Mouse (Mus musculus): Measurements from ENCODE around the gene Ppp1cc. TPM values are rescaled to one million over a fixed set of nuclear protein-coding genes. Genes with fewer than 3 reads are reported as not detected.
"Not testable (repeated sequence)": the region's sequence is repeated elsewhere in the genome, so short reads cannot be mapped to it uniquely, and the experiment has no call there.

The Ppp1cc gene
- polyA plus RNA-seq, 1 experiment from 2014 or later: 240 TPM

DNA sequence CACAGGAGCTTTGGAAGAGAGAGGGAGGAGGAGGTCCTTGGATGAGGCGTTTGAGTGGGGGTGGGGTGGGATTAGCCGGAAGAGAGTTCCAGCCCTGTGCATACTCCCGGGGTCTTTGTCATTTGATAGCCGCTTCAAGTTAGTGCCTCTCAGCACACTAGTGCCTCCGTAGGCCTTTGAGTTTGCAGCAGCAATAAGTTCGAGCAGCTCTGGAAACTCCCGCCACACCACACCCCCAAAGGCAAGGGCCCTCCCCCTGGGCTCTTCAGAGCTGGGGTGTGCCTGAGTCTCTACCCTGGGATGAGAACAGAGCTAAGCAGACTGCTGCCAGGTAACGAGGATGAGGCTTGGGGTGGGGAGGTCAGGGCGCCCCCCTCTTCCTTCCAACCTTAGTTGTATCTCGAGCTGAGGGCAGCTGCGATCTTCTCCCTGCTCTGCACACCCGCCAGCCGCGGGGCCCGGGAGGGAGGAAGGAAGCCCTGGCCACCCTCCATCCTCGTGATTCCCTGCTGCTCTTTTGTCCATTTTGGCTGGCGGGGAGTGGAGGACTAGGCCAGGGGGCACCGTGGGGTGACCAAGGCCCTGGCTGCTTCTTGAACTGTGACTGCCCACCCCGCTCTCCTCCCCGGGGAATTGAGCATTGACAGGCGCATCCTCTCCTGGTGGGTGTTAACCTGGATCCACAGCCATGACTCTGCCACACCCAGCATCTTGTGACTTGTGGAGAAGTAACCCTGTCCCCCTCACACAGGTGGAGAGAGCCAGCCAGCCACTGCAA is 51.7 kb downstream of the Ppp1cc start:
- Histone ChIP-seq H3K9me3 (no peaks in the 10 kb centered on the region), H3K9ac (peak overlapping the region; percentile 35; the same call in 1 of the 2 replicates), H3K4me2 (replicated peaks) (peak overlapping the region; percentile 65), H3K4me1 (replicated peaks) (peaks cover 9% of the 10 kb centered on the region; the same call in 1 of the 2 replicates), H3K36me3 (no peaks in the 10 kb centered on the region), H3K27ac (peak overlapping the region; percentile 64; the same call in 1 of the 2 replicates), H3K4me3 (replicated peaks) (peak overlapping the region; percentile 29), H3K27me3 (replicated peaks) (no peaks in the 10 kb centered on the region)
- 10% methylated on average over 19 of the region's 21 CpGs for WGBS
- ATAC-seq: peak; percentile 85

DNA sequence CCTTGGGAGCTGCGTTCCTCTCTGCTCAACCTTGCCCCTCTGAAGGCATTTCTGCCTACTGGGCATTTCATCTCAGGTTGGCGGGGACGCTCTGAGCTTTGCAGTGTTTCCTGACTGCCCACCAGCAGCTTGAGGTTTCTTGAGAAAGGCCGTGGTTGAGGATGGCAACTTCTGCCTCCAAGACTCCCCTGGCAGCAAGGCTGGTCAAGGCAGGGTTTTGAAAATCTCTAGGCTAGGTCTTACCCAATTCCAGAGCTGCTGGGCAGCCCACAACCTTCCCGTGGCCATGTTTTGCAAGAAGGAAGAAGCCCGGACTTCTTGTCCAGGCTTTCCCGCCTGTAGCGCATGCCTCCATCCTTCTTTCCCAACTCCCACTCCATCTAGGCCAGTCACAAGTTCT is 52.8 kb downstream of the Ppp1cc start:
- Histone ChIP-seq H3K4me1 (replicated peaks) (peaks cover 9% of the 10 kb centered on the region; the same call in 1 of the 2 replicates), H3K4me3 (replicated peaks) (no peak overlapping the region)
- WGBS: 88% methylated on average over 8 of the region's 8 CpGs

DNA sequence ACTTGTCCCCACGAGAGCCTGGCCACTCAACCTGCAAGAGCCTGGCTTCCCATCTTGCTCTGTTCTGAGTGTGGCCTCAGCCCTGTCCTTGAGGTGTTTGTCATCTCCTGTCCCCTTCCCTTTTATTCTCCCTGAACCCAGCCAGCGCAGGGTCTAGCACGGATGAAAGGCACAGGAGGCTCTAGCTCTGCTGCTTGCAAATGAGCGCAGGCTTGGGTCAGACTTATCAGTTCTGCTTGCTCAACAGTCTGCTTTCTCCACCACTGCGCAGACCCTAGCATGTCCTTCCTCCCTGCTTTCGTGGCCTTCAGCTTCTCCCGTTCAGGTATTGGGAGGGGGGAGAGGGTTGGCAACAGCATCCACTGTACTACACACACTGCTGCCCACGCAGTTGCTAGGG is 54.0 kb downstream of the Ppp1cc start:
- Histone ChIP-seq H3K9me3 (no peaks in the 10 kb centered on the region), H3K9ac (no peak overlapping the region), H3K4me3 (replicated peaks) (no peak overlapping the region), H3K36me3 (no peaks in the 10 kb centered on the region), H3K27me3 (replicated peaks) (no peaks in the 10 kb centered on the region), H3K27ac (no peak overlapping the region), H3K4me1 (replicated peaks) (peaks cover 9% of the 10 kb centered on the region; the same call in 1 of the 2 replicates), H3K4me2 (replicated peaks) (no peak overlapping the region)
- 84% methylated on average over 8 of the region's 8 CpGs for WGBS
- ATAC-seq: no peak

More for the DNA sequence above, 52.8 kb downstream of the Ppp1cc start:
- H3K36me3 ChIP-seq: no peaks in the 10 kb centered on the region
- H3K9me3 ChIP-seq: no peaks in the 10 kb centered on the region
- no peak for ATAC-seq
- H3K4me2 ChIP-seq (replicated peaks): peak overlapping the region; percentile 14; the same call in 1 of the 2 replicates
- H3K27ac ChIP-seq: no peak overlapping the region
- no peaks in the 10 kb centered on the region for H3K27me3 ChIP-seq (replicated peaks)
- no peak overlapping the region for H3K9ac ChIP-seq

DNA sequence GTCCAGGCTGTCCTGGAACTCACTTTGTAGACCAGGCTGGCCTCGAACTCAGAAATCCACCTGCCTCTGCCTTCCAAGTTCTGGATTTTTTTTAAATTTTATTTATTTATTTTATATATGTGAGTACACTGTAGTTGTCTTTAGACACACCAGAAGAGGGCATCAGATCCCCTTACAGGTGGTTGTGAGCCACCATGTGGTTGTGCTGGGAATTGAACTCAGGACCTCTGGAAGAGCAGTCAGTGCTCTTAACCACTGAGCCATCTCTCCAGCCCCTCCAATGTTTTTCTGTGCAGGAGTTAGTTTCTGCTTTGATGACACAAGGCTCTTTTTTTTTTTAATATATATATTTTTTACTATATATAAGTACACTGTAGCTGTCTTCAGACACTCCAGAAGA is 54.7 kb downstream of the Ppp1cc start:
- H3K9ac ChIP-seq; H3K4me2 ChIP-seq (replicated peaks); ATAC-seq; H3K27ac ChIP-seq; H3K4me1 ChIP-seq (replicated peaks); H3K9me3 ChIP-seq; H3K4me3 ChIP-seq (replicated peaks); H3K36me3 ChIP-seq; H3K27me3 ChIP-seq (replicated peaks): not testable (repeated sequence)
- WGBS: 95% methylated on average over 1 of the region's 1 CpGs

DNA sequence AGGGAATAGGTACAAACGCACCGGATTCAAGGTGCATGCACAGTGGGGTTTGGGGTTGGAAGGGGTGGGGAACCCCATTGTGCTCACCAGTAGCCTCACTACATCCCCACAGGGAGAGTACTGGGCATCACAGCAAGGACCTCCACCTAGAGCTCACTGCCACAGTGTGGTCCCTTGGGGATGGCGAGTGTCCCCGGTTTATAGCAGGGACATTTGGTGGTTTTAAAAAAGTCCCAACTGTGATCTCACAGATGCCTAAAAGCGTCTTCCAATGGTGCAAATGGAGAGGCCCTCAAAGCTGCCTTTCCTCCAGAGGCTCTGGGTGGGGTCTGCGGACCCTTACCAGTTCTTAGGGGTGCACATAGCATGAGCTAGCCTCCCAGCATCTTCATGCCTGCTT is 55.8 kb downstream of the Ppp1cc start:
- Histone ChIP-seq H3K4me2 (replicated peaks) (no peak overlapping the region), H3K27me3 (replicated peaks) (no peaks in the 10 kb centered on the region), H3K9me3 (no peaks in the 10 kb centered on the region), H3K36me3 (no peaks in the 10 kb centered on the region), H3K27ac (no peak overlapping the region), H3K9ac (no peak overlapping the region), H3K4me1 (replicated peaks) (peaks cover 9% of the 10 kb centered on the region; the same call in 1 of the 2 replicates), H3K4me3 (replicated peaks) (no peak overlapping the region)
- ATAC-seq: no peak
- 88% methylated on average over 6 of the region's 6 CpGs for WGBS

DNA sequence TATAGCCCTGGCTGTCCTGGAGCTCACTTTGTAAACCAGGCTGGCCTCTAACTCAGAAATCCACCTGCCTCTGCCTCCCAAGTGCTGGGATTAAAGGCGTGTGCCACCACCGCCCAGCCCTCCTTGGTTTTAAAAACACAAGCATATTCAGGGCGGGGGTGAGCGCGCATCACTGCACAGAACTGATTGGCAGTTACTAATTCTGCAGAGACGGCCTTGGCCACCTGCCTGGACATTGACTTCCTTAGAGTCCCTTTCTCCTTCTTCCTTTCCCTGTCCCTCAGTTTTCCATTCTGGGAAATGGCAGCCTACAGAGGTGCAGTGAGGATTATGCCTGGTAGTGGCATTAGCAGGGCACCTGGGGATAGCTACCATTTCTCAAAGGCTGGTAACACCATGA is 59.6 kb downstream of the Ppp1cc start:
- H3K27ac ChIP-seq: no peak overlapping the region
- H3K9ac ChIP-seq: no peak overlapping the region
- H3K4me1 ChIP-seq (replicated peaks): peaks cover 10% of the 10 kb centered on the region
- ATAC-seq: no peak
- no peaks in the 10 kb centered on the region for H3K36me3 ChIP-seq
- WGBS: 93% methylated on average over 6 of the region's 6 CpGs
- no peak overlapping the region for H3K4me2 ChIP-seq (replicated peaks)
- H3K27me3 ChIP-seq (replicated peaks): no peaks in the 10 kb centered on the region
- H3K4me3 ChIP-seq (replicated peaks): no peak overlapping the region
- H3K9me3 ChIP-seq: no peaks in the 10 kb centered on the region

DNA sequence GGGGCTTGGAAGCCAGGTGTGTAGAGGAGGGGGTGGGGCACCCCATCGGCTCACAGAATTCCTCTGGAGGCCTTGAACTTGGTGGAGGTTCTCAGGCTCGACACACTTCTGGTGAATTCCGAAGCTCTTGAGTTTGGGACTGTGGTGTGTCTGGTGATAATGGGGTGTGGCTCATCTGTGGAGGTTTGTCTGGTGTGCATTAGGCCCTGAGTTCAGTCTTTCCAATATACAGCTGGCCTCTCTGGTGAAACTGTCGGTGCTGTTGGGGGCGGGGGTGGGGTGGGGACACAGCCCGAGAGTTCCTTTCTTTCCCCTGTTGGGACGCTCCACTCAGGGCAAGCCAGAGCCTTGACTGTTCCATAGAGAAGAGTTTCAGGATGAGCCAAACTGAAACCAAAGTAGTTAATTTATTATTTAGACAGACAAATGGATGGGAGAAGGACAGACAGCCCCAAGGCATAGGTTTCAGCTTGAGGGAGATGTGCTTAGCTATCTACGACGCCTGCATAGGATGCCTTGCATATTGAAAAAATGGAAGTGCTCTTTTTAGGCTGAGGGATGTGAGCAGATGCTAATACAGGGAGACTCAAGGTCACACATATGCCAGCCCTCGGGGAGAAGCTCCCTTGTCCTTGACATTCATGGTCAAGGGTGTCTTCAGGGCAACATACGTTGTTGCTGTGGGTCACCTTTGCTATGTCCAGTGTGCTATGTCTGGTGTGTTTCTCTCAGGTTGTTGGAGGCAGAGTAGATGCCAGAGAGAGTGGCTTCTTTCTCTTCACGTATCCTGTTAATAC is 60.2 kb downstream of the Ppp1cc start:
- H3K4me1 ChIP-seq (replicated peaks): peaks cover 10% of the 10 kb centered on the region
- no peaks in the 10 kb centered on the region for H3K36me3 ChIP-seq
- no peak overlapping the region for H3K27ac ChIP-seq
- ATAC-seq: no peak
- H3K4me2 ChIP-seq (replicated peaks): no peak overlapping the region
- no peak overlapping the region for H3K9ac ChIP-seq
- no peaks in the 10 kb centered on the region for H3K9me3 ChIP-seq
- no peak overlapping the region for H3K4me3 ChIP-seq (replicated peaks)
- WGBS: 85% methylated on average over 12 of the region's 12 CpGs
- H3K27me3 ChIP-seq (replicated peaks): no peaks in the 10 kb centered on the region

DNA sequence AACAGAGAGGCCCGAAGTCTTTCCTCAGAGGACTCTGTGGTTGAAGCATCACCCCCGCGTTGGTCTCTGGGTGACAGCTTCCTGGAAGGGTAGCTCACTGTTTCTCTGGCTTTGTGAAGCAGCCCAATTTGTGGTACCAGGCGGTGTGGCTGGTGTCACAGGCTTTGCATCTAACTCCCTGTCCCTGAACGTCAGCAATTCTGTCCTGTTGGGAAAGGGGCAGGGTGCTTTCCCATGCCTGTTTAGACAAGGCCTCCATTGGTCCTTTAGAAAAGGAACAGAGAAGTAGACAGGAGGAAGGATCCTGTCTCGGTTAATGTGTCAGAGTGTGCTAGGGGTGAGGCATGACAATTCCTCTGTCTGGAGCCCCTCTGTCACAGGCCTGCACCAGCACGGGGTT is 60.9 kb downstream of the Ppp1cc start:
- Histone ChIP-seq H3K4me3 (replicated peaks) (no peak overlapping the region), H3K27me3 (replicated peaks) (no peaks in the 10 kb centered on the region), H3K4me1 (replicated peaks) (peaks cover 10% of the 10 kb centered on the region), H3K4me2 (replicated peaks) (no peak overlapping the region), H3K9ac (no peak overlapping the region), H3K27ac (no peak overlapping the region), H3K36me3 (no peaks in the 10 kb centered on the region), H3K9me3 (no peaks in the 10 kb centered on the region)
- no peak for ATAC-seq
- 78% methylated on average over 7 of the region's 7 CpGs for whole genome bisulfite sequencing

DNA sequence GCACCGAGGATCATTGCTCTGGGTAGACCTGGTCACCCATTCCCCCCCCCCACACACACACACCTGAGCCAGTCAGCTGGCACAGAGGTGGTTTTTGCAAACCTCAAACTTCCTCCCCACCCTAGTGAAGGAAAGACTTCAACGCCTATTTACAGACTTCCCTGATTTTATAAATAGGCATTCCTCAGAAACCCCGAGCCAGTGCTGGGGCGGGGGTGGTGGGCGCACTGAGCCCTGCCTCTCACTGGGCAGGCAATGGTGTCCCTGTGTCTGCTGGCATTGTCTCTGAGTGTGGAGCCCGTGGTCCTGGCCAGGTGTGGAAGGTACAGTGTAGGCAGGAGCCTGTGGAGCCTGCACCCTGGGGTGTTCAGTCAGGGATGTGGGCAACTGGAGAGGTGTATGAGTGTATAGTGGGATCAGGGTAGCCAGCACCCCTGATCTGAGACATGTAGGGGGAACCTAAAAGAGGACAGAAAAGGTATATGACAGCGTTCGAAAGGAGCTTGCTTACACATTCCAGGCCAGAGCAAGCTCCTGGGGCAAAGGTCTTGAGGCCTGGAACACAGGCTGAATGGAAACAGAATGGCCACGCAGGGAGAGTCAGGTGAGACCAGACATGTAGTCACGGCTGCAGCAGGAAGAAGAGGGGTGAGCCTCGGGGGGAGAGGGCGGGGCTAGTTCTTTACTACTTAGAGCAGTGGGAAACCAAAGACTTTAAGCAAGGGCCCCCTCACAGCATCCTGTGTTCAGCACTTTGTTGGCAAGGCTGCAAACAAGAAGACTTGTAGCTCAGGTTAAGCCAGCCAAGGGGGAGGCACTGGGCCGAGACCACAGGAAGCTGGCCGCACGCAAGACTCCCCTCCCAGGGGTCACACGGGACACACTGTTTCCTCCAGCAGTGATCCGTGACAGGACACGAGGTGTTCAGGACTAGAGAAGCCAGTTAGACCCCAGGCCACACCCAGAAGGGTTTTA is 61.9 kb downstream of the Ppp1cc start:
- peaks cover 10% of the 10 kb centered on the region for H3K4me1 ChIP-seq (replicated peaks)
- H3K27ac ChIP-seq: no peak overlapping the region
- no peaks in the 10 kb centered on the region for H3K9me3 ChIP-seq
- no peaks in the 10 kb centered on the region for H3K36me3 ChIP-seq
- no peak overlapping the region; the same call in 1 of the 2 replicates for H3K9ac ChIP-seq
- WGBS: 61% methylated on average over 18 of the region's 18 CpGs
- 0 out of 2 replicates have a peak, but pooled peaks have one; percentile 20 for ATAC-seq
- H3K4me3 ChIP-seq (replicated peaks): no peak overlapping the region
- H3K27me3 ChIP-seq (replicated peaks): no peaks in the 10 kb centered on the region
- H3K4me2 ChIP-seq (replicated peaks): no peak overlapping the region

DNA sequence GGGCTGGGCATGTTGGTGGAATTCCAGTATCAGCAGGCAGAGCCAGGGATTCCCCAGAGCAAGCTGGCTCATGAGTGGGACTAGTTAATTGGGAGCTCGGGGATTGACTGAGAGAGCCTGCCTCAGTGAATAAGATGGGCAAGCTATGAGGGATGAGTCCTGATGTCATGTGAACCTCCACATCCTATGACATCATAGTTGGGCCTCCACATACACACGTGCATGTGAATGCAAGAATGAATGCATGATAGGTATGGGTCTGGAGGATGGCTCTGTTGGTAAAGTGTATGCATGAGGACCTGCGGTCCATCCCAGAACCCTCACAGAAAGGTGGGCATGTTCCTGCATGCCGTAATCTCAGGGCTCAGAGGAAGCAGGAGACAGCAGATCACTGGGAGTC is 63.0 kb downstream of the Ppp1cc start:
- Histone ChIP-seq H3K36me3 (no peaks in the 10 kb centered on the region), H3K9me3 (no peaks in the 10 kb centered on the region), H3K4me3 (replicated peaks) (no peak overlapping the region), H3K27ac (no peak overlapping the region), H3K9ac (no peak overlapping the region), H3K27me3 (replicated peaks) (no peaks in the 10 kb centered on the region), H3K4me2 (replicated peaks) (no peak overlapping the region), H3K4me1 (replicated peaks) (peaks cover 10% of the 10 kb centered on the region)
- 88% methylated on average over 4 of the region's 4 CpGs for whole genome bisulfite sequencing
- ATAC-seq: no peak

DNA sequence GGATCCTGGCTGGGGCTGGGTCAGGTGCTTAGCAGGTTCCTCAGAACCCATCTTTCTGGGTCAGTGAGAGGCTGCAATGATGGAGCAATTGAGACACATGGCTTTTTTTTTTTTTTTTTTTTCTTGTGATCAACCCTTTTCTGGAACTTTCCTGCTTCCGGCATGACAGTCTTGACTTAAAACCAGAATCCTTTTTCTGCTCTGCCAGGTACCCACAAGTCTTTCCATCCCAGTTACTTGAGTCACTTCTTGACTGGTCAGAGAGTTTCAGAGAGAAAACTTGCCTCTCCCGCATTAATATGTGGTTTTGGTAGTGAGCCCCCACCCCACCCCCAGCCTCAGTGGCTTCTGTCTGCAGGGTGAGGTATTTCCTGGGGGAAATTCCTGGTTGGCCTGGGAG is 66.2 kb downstream of the Ppp1cc start:
- Histone ChIP-seq H3K4me1 (replicated peaks) (peaks cover 10% of the 10 kb centered on the region), H3K27me3 (replicated peaks) (no peaks in the 10 kb centered on the region), H3K9ac (no peak overlapping the region), H3K4me3 (replicated peaks) (no peak overlapping the region), H3K27ac (no peak overlapping the region), H3K36me3 (no peaks in the 10 kb centered on the region), H3K4me2 (replicated peaks) (no peak overlapping the region), H3K9me3 (no peaks in the 10 kb centered on the region)
- 90% methylated on average over 2 of the region's 2 CpGs for WGBS
- ATAC-seq: no peak
